Mouse (Mus musculus) erythroblast, embryonic 14.5 days (primary cell): ENCODE results near the gene Mrps2.

Source experiments
- GATA1 ChIP-seq: IDR thresholded peaks from 2 replicates; pipeline ENCODE4 v1.6.1; 2012; ENCODE audit warnings: low read length, inconsistent platforms, mixed read lengths
- TAL1 ChIP-seq: IDR thresholded peaks from 3 replicates; pipeline ENCODE4 v1.6.1; 2012; ENCODE audit warnings: low read length, inconsistent platforms, mixed read lengths

- TF ChIP-seq GATA1, result no peak
- TF ChIP-seq TAL1, result no peak
Measured at GRCm38 (mm10) chr2:28435401-28435800, 32.5 kb upstream of the Mrps2 start.
